Mouse (Mus musculus) gastrocnemius, postnatal 25 days (tissue): ENCODE data around the gene Arid3a. TPM values are rescaled to one million over a fixed set of nuclear protein-coding genes. Genes with fewer than 3 reads are reported as not detected.
A peak's percentile ranks its signal among the peaks of the same experiment; 100 is the strongest.

Source experiments
- DNase-seq: peaks from one replicate; pipeline ENCODE4 v3.0.0; 2022
- total RNA-seq, 2 experiments: library from RNA; stranded (reverse); gene quantifications; 1 replicate in 1 of 2; 2 replicates in 1 of 2; pipeline ENCODE4 v1.2.3; 2021

The Arid3a gene
- total RNA-seq, 2 experiments from 2014 or later = 2.4 to 2.8 TPM

DNA sequence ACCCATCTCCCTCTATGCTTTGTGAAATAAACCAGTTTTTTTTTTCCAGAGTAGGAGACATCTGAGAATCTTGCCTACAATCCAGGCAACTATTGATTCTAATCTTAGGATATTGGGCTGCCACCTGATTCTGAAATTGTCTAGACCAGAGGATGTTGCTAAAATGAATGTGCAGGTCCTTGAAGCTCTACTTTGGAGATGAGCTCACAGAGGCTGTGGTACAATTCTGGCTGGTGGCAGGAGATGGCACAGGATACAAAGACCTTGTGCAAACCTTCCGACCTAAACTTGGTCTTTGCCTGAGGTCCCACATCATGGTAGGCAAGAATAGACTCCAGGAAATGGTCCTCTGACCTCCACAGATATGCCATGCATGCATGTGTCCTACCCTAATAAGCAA, 68.8 kb downstream of the Arid3a start:
- no peak for DNase-seq

- DNase-seq = peak; percentile 95
Observed at GRCm38 (mm10) chr10:79996272-79997033, 69.6 kb downstream of the Arid3a start, which contains the start of gene Abca7. Abca7 (plus strand) TSS chr10:79996494.

DNA sequence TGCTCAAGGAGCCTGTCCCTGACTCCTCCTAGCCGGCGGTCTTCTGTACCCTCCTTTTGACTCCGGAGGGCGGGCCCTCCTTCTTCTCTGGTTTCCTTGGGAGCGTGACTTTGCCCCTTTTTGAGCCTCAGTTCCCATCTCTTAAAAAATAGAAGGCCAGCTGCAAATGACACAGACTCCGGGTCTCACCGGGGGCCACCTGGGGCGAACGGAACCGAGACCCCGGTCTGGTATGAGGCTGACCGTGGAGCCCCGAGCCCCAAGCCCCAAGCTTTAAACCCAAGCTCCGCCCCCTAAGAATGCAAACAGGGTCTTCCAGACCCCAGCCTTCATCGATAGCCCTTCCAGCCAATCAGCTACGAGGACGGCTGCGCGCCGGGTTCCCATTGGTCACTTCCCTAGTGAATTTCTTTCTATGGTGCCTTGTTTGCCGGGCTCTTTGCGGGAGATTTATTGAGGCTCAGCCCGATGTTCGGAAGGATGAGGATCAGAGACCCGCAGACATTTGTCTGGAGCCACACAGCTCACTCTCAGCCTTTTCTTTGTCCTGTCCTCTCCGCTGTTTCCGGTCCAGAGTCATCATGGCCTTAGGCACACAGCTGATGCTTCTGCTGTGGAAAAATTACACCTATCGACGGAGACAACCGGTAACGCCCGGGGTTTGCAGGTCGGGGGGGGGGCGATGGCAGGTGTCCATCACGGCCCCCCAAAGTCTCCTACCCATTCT, 70.4 kb downstream of the Arid3a start:
- DNase-seq = peak; percentile 62

DNA sequence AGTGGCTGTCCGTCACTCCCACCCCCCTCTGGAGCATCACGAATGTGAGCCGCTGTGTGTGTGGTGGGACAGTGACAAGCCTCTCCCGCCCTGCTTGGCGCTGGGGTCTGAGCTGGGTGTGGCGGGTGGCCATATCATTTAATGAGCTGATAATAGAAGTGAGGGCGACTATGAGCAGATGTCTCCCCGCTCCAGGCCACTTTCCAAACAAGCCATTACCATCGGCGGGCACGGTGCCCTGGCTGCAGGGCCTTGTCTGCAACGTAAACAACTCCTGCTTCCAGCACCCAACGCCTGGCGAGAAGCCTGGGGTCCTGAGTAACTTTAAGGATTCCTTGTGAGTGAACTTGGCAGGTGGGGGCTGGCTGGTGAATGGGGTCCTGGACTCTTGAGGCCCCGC, 71.0 kb downstream of the Arid3a start:
- DNase-seq = no peak

GRCm38 (mm10) chr10:80001945-80002344, 75.1 kb downstream of the Arid3a start:
- DNase-seq = no peak

DNA sequence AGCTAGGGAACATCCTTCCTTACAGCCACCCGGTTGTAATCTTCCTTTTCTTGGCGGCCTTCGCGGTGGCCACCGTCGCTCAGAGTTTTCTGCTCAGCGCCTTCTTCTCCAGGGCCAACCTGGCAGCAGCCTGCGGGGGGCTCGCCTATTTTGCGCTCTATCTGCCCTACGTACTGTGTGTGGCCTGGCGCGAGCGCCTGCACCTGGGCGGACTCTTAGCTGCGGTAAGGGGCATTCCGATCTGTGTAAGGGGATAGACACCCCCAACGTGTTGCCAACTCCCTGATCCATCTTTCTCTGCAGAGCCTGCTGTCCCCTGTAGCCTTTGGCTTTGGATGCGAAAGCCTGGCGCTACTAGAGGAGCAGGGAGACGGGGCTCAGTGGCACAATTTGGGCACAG, 76.0 kb downstream of the Arid3a start:
- no peak for DNase-seq

GRCm38 (mm10) chr10:80003374-80004232, 76.8 kb downstream of the Arid3a start:
- no peak for DNase-seq

DNA sequence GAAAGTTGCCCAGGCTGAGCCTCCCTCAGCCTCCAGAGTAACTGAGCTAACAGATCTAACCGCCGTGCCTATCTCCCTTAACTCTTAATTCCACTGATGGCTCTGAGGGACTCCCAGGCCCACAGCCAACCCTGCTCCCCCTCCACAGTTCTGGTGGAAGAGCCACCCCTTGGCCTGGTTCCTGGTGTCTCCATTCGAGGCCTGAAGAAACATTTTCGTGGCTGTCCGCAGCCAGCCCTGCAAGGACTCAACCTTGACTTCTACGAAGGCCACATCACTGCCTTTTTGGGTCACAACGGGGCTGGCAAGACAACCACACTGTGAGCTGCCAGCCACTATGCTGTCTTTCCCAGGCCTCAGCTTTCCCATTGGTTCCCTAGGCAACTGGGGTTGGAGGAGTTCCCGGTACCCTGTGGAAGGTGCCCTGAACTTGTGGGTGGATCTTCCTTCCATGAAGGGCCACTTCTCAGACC, 77.4 kb downstream of the Arid3a start:
- no peak for DNase-seq

Other genes starting within 250 kb of the Arid3a start
- 100 to 1,000 TPM; 329 to 332 TPM for gene Cdc34, start 244.8 kb upstream of the Arid3a start, total RNA-seq
- 1 to 10 TPM; 4.0 to 4.4 TPM for gene Gzmm, start 238.0 kb upstream of the Arid3a start, total RNA-seq
- 100 to 1,000 TPM; 513 to 650 TPM for gene Bsg, start 222.6 kb upstream of the Arid3a start, total RNA-seq
- under 1 TPM; 0.67 TPM for gene Hcn2, start 210.4 kb upstream of the Arid3a start, total RNA-seq
- 10 to 100 TPM; 26.7 to 27.2 TPM for gene Polrmt, start 180.5 kb upstream of the Arid3a start, total RNA-seq
- gene Fgf22, start 172.0 kb upstream of the Arid3a start, total RNA-seq = not detected
- gene Rnf126, start 160.1 kb upstream of the Arid3a start, total RNA-seq = 10 to 100 TPM; 27.4 to 33.4 TPM
- gene Fstl3, start 149.8 kb upstream of the Arid3a start, total RNA-seq = 1 to 10 TPM; 2.0 to 2.1 TPM
- not detected for gene Prss57, start 136.1 kb upstream of the Arid3a start, total RNA-seq
- gene Palm, start 133.5 kb upstream of the Arid3a start, total RNA-seq = 10 to 100 TPM; 23.6 to 24.8 TPM
- gene Misp, start 106.1 kb upstream of the Arid3a start, total RNA-seq = under 1 TPM in 1 of 2 experiments, not detected in 1; 0.40 TPM
- gene Ptbp1, start 72.6 kb upstream of the Arid3a start, total RNA-seq = 10 to 100 TPM; 26.8 to 27.1 TPM
- gene Prtn3, start 52.6 kb upstream of the Arid3a start, total RNA-seq = under 1 TPM in 1 of 2 experiments, not detected in 1; 0.35 TPM
- under 1 TPM; 0.13 to 0.27 TPM for gene Plppr3, start 52.4 kb upstream of the Arid3a start, total RNA-seq
- not detected for gene Elane, start 40.8 kb upstream of the Arid3a start, total RNA-seq
- 100 to 1,000 TPM in 1 of 2 experiments, 10 to 100 TPM in 1; 12.5 to 381 TPM for gene Cfd, start 36.2 kb upstream of the Arid3a start, total RNA-seq
- 10 to 100 TPM; 29.2 to 34.4 TPM for gene Med16, start 18.1 kb upstream of the Arid3a start, total RNA-seq
- gene Gm26602, start 16.2 kb upstream of the Arid3a start, total RNA-seq = not detected
- gene Kiss1r, start 10.1 kb upstream of the Arid3a start, total RNA-seq = under 1 TPM; 0.18 to 0.29 TPM
- gene R3hdm4, start 5.8 kb upstream of the Arid3a start, total RNA-seq = 100 to 1,000 TPM; 103 to 113 TPM
- gene Wdr18, start 33.1 kb downstream of the Arid3a start, total RNA-seq = 10 to 100 TPM; 16.4 to 18.0 TPM
- gene Grin3b, start 43.7 kb downstream of the Arid3a start, total RNA-seq = not detected
- 10 to 100 TPM; 70.1 to 80.6 TPM for gene Tmem259, start 57.3 kb downstream of the Arid3a start, total RNA-seq
- gene Cnn2, start 61.5 kb downstream of the Arid3a start, total RNA-seq = 1 to 10 TPM; 8.5 to 9.4 TPM
- 1 to 10 TPM; 4.9 to 5.7 TPM for gene Abca7, start 69.5 kb downstream of the Arid3a start, total RNA-seq
- gene Arhgap45, start 89.6 kb downstream of the Arid3a start, total RNA-seq = 1 to 10 TPM; 1.0 to 2.1 TPM
- gene Polr2e, start 112.8 kb downstream of the Arid3a start, total RNA-seq = 10 to 100 TPM; 43.2 to 45.5 TPM
- gene Gpx4, start 120.1 kb downstream of the Arid3a start, total RNA-seq = 100 to 1,000 TPM; 527 to 618 TPM
- 1 to 10 TPM; 5.6 to 6.7 TPM for gene Sbno2, start 178.5 kb downstream of the Arid3a start, total RNA-seq
- 100 to 1,000 TPM in 1 of 2 experiments, 10 to 100 TPM in 1; 99.8 to 120 TPM for gene Stk11, start 188.8 kb downstream of the Arid3a start, total RNA-seq
- gene Atp5d, start 211.6 kb downstream of the Arid3a start, total RNA-seq = 100 to 1,000 TPM; 634 to 665 TPM
- gene Cbarp, start 213.8 kb downstream of the Arid3a start, total RNA-seq = 1 to 10 TPM; 1.2 to 1.6 TPM
- gene Midn, start 221.2 kb downstream of the Arid3a start, total RNA-seq = 10 to 100 TPM; 33.7 to 34.8 TPM
- 10 to 100 TPM; 17.3 to 21.4 TPM for gene Cirbp, start 238.9 kb downstream of the Arid3a start, total RNA-seq
- gene 1600002K03Rik, start 245.9 kb downstream of the Arid3a start, total RNA-seq = 1 to 10 TPM; 5.1 to 5.9 TPM